Comparison of ENCODE assay signal across 29 mouse cellular contexts in genomic region chr11:47228222-47228621, GRCm38 (mm10).
"Had no signal": no experiment of that assay in that cellular context is flagged by ENCODE, and none has a peak within 500 bp of the region (broad histone marks: within the 10 kb centered on the region; RNA-seq: fewer than 3 reads in every experiment).

No protein-coding gene starts in this region.

- DNase-seq: left cerebral cortex, postnatal 4 days; liver; liver, embryonic 13.5 days; liver, postnatal 0 days; lung, adult 2 months; lung, postnatal 10 days; lung, postnatal 14 days; lung, postnatal 4 days; midbrain, embryonic 14.5 days had no signal

- H3K4me3 ChIP-seq: left cerebral cortex, adult 2 months; limb, embryonic 10.5 days; limb, embryonic 12.5 days; limb, embryonic 13.5 days; limb, embryonic 15.5 days; liver, embryonic 12.5 days; liver, embryonic 13.5 days; liver, embryonic 15.5 days; megakaryocyte, embryonic 14.5 days; midbrain, embryonic 10.5 days; midbrain, embryonic 12.5 days; midbrain, embryonic 13.5 days; midbrain, embryonic 15.5 days; myocyte; neural tube, embryonic 12.5 days; neural tube, embryonic 13.5 days had no signal

- H3K9ac ChIP-seq: limb, embryonic 12.5 days; limb, embryonic 13.5 days; limb, embryonic 15.5 days; liver, embryonic 12.5 days; liver, embryonic 13.5 days; liver, embryonic 14.5 days; liver, embryonic 15.5 days; liver, postnatal 0 days; midbrain, embryonic 12.5 days; midbrain, embryonic 13.5 days; midbrain, embryonic 15.5 days; neural tube, embryonic 12.5 days; neural tube, embryonic 13.5 days had no signal

- H3K27ac ChIP-seq: left cerebral cortex, adult 2 months; limb, embryonic 10.5 days; limb, embryonic 12.5 days; limb, embryonic 13.5 days; limb, embryonic 15.5 days; liver, embryonic 12.5 days; liver, embryonic 13.5 days; liver, embryonic 14.5 days; liver, embryonic 15.5 days; macrophage; midbrain, embryonic 10.5 days; midbrain, embryonic 12.5 days; midbrain, embryonic 13.5 days; midbrain, embryonic 15.5 days; neural tube, embryonic 12.5 days; neural tube, embryonic 13.5 days had no signal

- H3K27me3 ChIP-seq: limb, embryonic 12.5 days; limb, embryonic 13.5 days; limb, embryonic 15.5 days; liver, embryonic 12.5 days; liver, embryonic 13.5 days; liver, embryonic 15.5 days; megakaryocyte, embryonic 14.5 days; midbrain, embryonic 12.5 days; midbrain, embryonic 13.5 days; midbrain, embryonic 15.5 days; neural tube, embryonic 12.5 days; neural tube, embryonic 13.5 days had no signal

- H3K9me3 ChIP-seq: limb, embryonic 10.5 days; limb, embryonic 12.5 days; limb, embryonic 13.5 days; limb, embryonic 15.5 days; liver, embryonic 12.5 days; liver, embryonic 13.5 days; liver, embryonic 15.5 days; megakaryocyte, embryonic 14.5 days; midbrain, embryonic 10.5 days; midbrain, embryonic 12.5 days; midbrain, embryonic 13.5 days; midbrain, embryonic 15.5 days; neural tube, embryonic 12.5 days; neural tube, embryonic 13.5 days had no signal

- H3K36me3 ChIP-seq: limb, embryonic 10.5 days; limb, embryonic 12.5 days; limb, embryonic 13.5 days; limb, embryonic 15.5 days; liver, embryonic 12.5 days; liver, embryonic 13.5 days; liver, embryonic 15.5 days; midbrain, embryonic 10.5 days; midbrain, embryonic 12.5 days; midbrain, embryonic 13.5 days; midbrain, embryonic 15.5 days; neural tube, embryonic 12.5 days; neural tube, embryonic 13.5 days had no signal

- H3K4me1 ChIP-seq: limb, embryonic 10.5 days; limb, embryonic 12.5 days; limb, embryonic 13.5 days; limb, embryonic 15.5 days; liver, embryonic 12.5 days; liver, embryonic 13.5 days; liver, embryonic 15.5 days; megakaryocyte, embryonic 14.5 days; midbrain, embryonic 10.5 days; midbrain, embryonic 12.5 days; midbrain, embryonic 13.5 days; midbrain, embryonic 15.5 days; neural tube, embryonic 12.5 days had no signal

- H3K4me2 ChIP-seq: limb, embryonic 12.5 days; limb, embryonic 13.5 days; limb, embryonic 15.5 days; liver, embryonic 11.5 days; liver, embryonic 12.5 days; liver, embryonic 13.5 days; liver, embryonic 15.5 days; midbrain, embryonic 11.5 days; midbrain, embryonic 12.5 days; midbrain, embryonic 13.5 days; midbrain, embryonic 15.5 days; neural tube, embryonic 12.5 days; neural tube, embryonic 13.5 days had no signal

- ATAC-seq: liver, embryonic 12.5 days; liver, postnatal 0 days; midbrain, embryonic 13.5 days; midbrain, embryonic 15.5 days; midbrain, embryonic 16.5 days had no signal
